Mouse (Mus musculus) lung, adult 2 months (tissue): ENCODE measurements around the gene Khdc1a.

ENCODE experiments used
- CTCF ChIP-seq: fragments of 200-500 bp; IDR thresholded peaks from 2 replicates; pipeline ENCODE4 v1.5.1; 2011; ENCODE audit warnings: mild to moderate bottlenecking, low read length, control low read depth; ENCODE audit not compliant: insufficient read depth
- POLR2A ChIP-seq: fragments of 200-500 bp; IDR thresholded peaks from 2 replicates; pipeline ENCODE4 v1.6.1; 2011; ENCODE audit warnings: low read depth, mild to moderate bottlenecking, control low read depth, low read length, borderline replicate concordance; ENCODE audit errors: extremely low read depth

DNA sequence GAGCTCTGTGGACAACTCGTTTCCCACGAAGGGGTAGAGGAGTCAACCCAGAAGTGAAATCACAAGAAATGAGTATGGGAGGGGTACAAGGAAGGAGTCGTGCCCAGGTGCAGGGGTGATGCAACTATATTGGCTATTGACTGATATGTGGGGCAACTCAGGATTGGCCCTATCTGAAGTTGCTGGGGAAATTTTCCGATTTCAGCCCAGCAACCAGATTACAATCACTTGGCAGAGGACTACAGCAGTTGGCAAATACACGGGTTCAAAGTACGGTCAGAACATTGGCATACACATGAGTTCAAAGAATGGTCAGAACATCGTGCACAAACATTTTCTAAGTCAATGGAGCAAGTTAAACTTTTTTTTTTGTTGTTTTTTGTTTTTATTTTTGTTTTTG lies 22.7 kb upstream of the Khdc1a start:
- TF ChIP-seq CTCF: no peak
- no peak for TF ChIP-seq POLR2A
